Comparison of ENCODE assay signal across 13 mouse cellular contexts in genomic region chr10:45473143-45473484, GRCm38 (mm10). TPM values are rescaled to one million over a fixed set of nuclear protein-coding genes. Genes with fewer than 3 reads are reported as not detected.
DNase-seq lines count a peak whose midpoint lies in the region; ATAC-seq and TF ChIP-seq lines count a peak whose summit lies in the region.
"Had no signal": no experiment of that assay in that cellular context is flagged by ENCODE, and none has a peak within 500 bp of the region (broad histone marks: within the 10 kb centered on the region; RNA-seq: fewer than 3 reads in every experiment).

No protein-coding gene starts in this region.

- peaks cover 9% of the 10 kb centered on the region for H3K4me1 ChIP-seq in heart, embryonic 11.5 days (ENCODE audit: control insufficient read depth, insufficient read depth, low read length)
- H3K4me1 ChIP-seq in heart, adult 2 months (ENCODE audit: control insufficient read depth, insufficient read depth, low read length) = no peaks in the 10 kb centered on the region
- H3K4me1 ChIP-seq in CH12.LX (ENCODE audit: control insufficient read depth in 1 of 2, insufficient read depth in 2 of 2) = no peaks in the 10 kb centered on the region
- peaks cover 44% of the 10 kb centered on the region for H3K4me1 ChIP-seq in liver, embryonic 12.5 days

- dilution Hi-C loops in CH12.LX (cut with MboI; ENCODE audit: extremely low pct_ligation_motif_present, extremely low pct_unique_long_range_greater_than_20kb, low sequenced_read_pairs) = no loop called here

- no peak for TF ChIP-seq RAD21 in CH12.LX (IDR thresholded peaks at IDR 0.05; ENCODE audit: low read depth, low read length)

- H3K9ac ChIP-seq in heart, embryonic 11.5 days (ENCODE audit: low read depth, low read length) = peak overlapping the region; percentile 58; the same call in 1 of the 2 replicates
- H3K9ac ChIP-seq in heart, adult 2 months (ENCODE audit: low read depth, low read length) = no peak overlapping the region
- H3K9ac ChIP-seq in CH12.LX (ENCODE audit: insufficient read depth, low read depth) = no peak overlapping the region
- H3K9ac ChIP-seq in liver, embryonic 12.5 days = peak overlapping the region; percentile 71; the same call in 1 of the 2 replicates

- intact Hi-C loops in heart, adult 2 months (cut with DNase I) = no loop called here

- H3K27ac ChIP-seq in heart, embryonic 11.5 days (ENCODE audit: low read depth, low read length) = peak overlapping the region; percentile 71
- no peak overlapping the region for H3K27ac ChIP-seq in heart, adult 2 months
- H3K27ac ChIP-seq in CH12.LX (ENCODE audit: insufficient read depth, low read depth) = no peak overlapping the region
- H3K27ac ChIP-seq in liver, embryonic 12.5 days = peak overlapping the region; percentile 68
- H3K27ac ChIP-seq: gastrocnemius, adult 2 months had no signal

- peak overlapping the region; percentile 81 for H3K4me2 ChIP-seq in heart, embryonic 11.5 days
- peak overlapping the region; percentile 59 for H3K4me2 ChIP-seq in CH12.LX (ENCODE audit: insufficient read depth, low read depth, poor library complexity, severe bottlenecking)
- H3K4me2 ChIP-seq in liver, embryonic 12.5 days = peak overlapping the region; percentile 81

- DNase-seq in heart, adult 2 months = no peak
- DNase-seq in CH12.LX (ENCODE audit: extremely low read depth) = no peak
- DNase-seq in embryo, embryonic 9.5 days (ENCODE audit: extremely low spot score) = peak; percentile 54
- DNase-seq in layer of hippocampus, adult 9-10 months (ENCODE audit: low spot score) = no peak
- no peak for DNase-seq in kidney, adult 11 months
- no peak for DNase-seq in right cerebral cortex, adult 2 months (ENCODE audit: low spot score in 2 of 2)
- DNase-seq: adrenal gland, postnatal 10 days; cerebellum, postnatal 36 days; gastrocnemius, adult 2 months; kidney, adult 2 months had no signal

- no peak for TF ChIP-seq EP300 in heart, adult 2 months (IDR thresholded peaks at IDR 0.05; ENCODE audit: insufficient read depth, low read depth, low read length)
- no peak for TF ChIP-seq EP300 in CH12.LX (IDR thresholded peaks at IDR 0.05; ENCODE audit: low read length)

- WGBS in heart, embryonic 11.5 days (ENCODE audit: insufficient replicate concordance) = under 1% methylated on average over 5 of the region's 5 CpGs
- WGBS in heart, adult 2 months = 25% methylated on average over 5 of the region's 5 CpGs
- 10% methylated on average over 5 of the region's 5 CpGs for WGBS in liver, embryonic 12.5 days (ENCODE audit: insufficient replicate concordance)

- in situ Hi-C loops in CH12.LX (cut with MboI; ENCODE audit: low pct_ligation_motif_present, low pct_unique_long_range_greater_than_20kb, low sequenced_read_pairs) = no loop called here

- TF ChIP-seq CTCF in heart, adult 2 months (IDR thresholded peaks at IDR 0.05) = no peak
- TF ChIP-seq CTCF in CH12.LX (conservative IDR thresholded peaks at IDR 0.05 in 1 of 2, IDR thresholded peaks at IDR 0.05 in 1 of 2; ENCODE audit: low read depth in 2 of 2, low read length in 2 of 2) = no peak

- H3K4me3 ChIP-seq in heart, embryonic 11.5 days (ENCODE audit: low read depth, low read length) = peak overlapping the region; percentile 56
- no peak overlapping the region for H3K4me3 ChIP-seq in heart, adult 2 months
- no peak overlapping the region for H3K4me3 ChIP-seq in CH12.LX (replicated peaks in 1 of 3; ENCODE audit: low read depth in 2 of 3, low read length in 2 of 3, poor library complexity in 1 of 3)
- H3K4me3 ChIP-seq in liver, embryonic 12.5 days = peak overlapping the region; percentile 59
- H3K4me3 ChIP-seq: gastrocnemius, adult 2 months had no signal

- ATAC-seq in heart, embryonic 11.5 days (replicated peaks; ENCODE audit: insufficient number of reproducible peaks, low FRiP score, low TSS enrichment) = no peak
- ATAC-seq in liver, embryonic 12.5 days = no peak

- H3K9me3 ChIP-seq in heart, embryonic 11.5 days (replicated peaks; ENCODE audit: control insufficient read depth, low read length) = no peaks in the 10 kb centered on the region
- no peaks in the 10 kb centered on the region for H3K9me3 ChIP-seq in CH12.LX (replicated peaks; ENCODE audit: low read length)
- no peaks in the 10 kb centered on the region for H3K9me3 ChIP-seq in liver, embryonic 12.5 days (replicated peaks)

- no peaks in the 10 kb centered on the region for H3K36me3 ChIP-seq in heart, embryonic 11.5 days (ENCODE audit: control insufficient read depth, insufficient read depth, low read length)
- H3K36me3 ChIP-seq in heart, adult 2 months (ENCODE audit: control insufficient read depth, insufficient read depth, low read length) = no peaks in the 10 kb centered on the region
- H3K36me3 ChIP-seq in CH12.LX (replicated peaks in 1 of 2; ENCODE audit: control insufficient read depth in 1 of 2, insufficient read depth in 1 of 2, low read length in 1 of 2) = no peaks in the 10 kb centered on the region
- no peaks in the 10 kb centered on the region for H3K36me3 ChIP-seq in liver, embryonic 12.5 days

- H3K79me2 ChIP-seq in heart, adult 2 months (replicated peaks; ENCODE audit: control insufficient read depth, insufficient read depth, low read length) = no peaks in the 10 kb centered on the region
- 0 out of 2 replicates have a peak, but pooled peaks cover 4% of the 10 kb centered on the region for H3K79me2 ChIP-seq in CH12.LX (replicated peaks; ENCODE audit: control insufficient read depth, extremely low read depth, insufficient read depth, poor library complexity, severe bottlenecking)

- no peak for TF ChIP-seq POLR2A in heart, adult 2 months (IDR thresholded peaks at IDR 0.05; ENCODE audit: insufficient read depth, low read depth, low read length)
- no peak for TF ChIP-seq POLR2A in CH12.LX (IDR thresholded peaks at IDR 0.05; ENCODE audit: low read depth, low read length)

- H3K27me3 ChIP-seq in heart, embryonic 11.5 days (ENCODE audit: control insufficient read depth, insufficient read depth, low read length) = no peaks in the 10 kb centered on the region
- H3K27me3 ChIP-seq in heart, adult 2 months (ENCODE audit: control insufficient read depth, insufficient read depth, low read length) = peaks cover 6% of the 10 kb centered on the region
- no peaks in the 10 kb centered on the region for H3K27me3 ChIP-seq in CH12.LX (replicated peaks)
- no peaks in the 10 kb centered on the region for H3K27me3 ChIP-seq in liver, embryonic 12.5 days (replicated peaks)

TF ChIP-seq in CH12.LX, 34 proteins besides CTCF, POLR2A, EP300 and RAD21:
- TF ChIP-seq MYC (IDR thresholded peaks at IDR 0.05; ENCODE audit: low read depth, low read length) = no peak
- TF ChIP-seq TCF12 (IDR thresholded peaks at IDR 0.05; ENCODE audit: low read depth, low read length) = no peak
- no peak for TF ChIP-seq MAX (IDR thresholded peaks at IDR 0.05; ENCODE audit: low read length)
- no peak for TF ChIP-seq MAZ (IDR thresholded peaks at IDR 0.05; ENCODE audit: low read depth, low read length)
- no peak for TF ChIP-seq USF1 (IDR thresholded peaks at IDR 0.05; ENCODE audit: low read depth, low read length)
- no peak for TF ChIP-seq BHLHE40 (IDR thresholded peaks at IDR 0.05; ENCODE audit: low read depth, low read length)
- no peak for TF ChIP-seq JUND (conservative IDR thresholded peaks at IDR 0.05; ENCODE audit: low read depth, low read length)
- no peak for TF ChIP-seq GABPA (IDR thresholded peaks at IDR 0.05; ENCODE audit: insufficient replicate concordance, low read depth, low read length)
- TF ChIP-seq ETS1 (conservative IDR thresholded peaks at IDR 0.05; ENCODE audit: low read depth, low read length) = no peak
- TF ChIP-seq NRF1 (IDR thresholded peaks at IDR 0.05; ENCODE audit: low read depth, low read length) = no peak
- TF ChIP-seq TBP (conservative IDR thresholded peaks at IDR 0.05; ENCODE audit: low read depth, low read length) = no peak
- no peak for TF ChIP-seq SIN3A (IDR thresholded peaks at IDR 0.05; ENCODE audit: low read length)
- TF ChIP-seq MXI1 (IDR thresholded peaks at IDR 0.05; ENCODE audit: low read depth, low read length) = no peak
- TF ChIP-seq HCFC1 (IDR thresholded peaks at IDR 0.05; ENCODE audit: low read depth, low read length) = no peak
- TF ChIP-seq POLR2AphosphoS2 (IDR thresholded peaks at IDR 0.05; ENCODE audit: low read depth, low read length) = no peak

RNA-seq across cellular contexts. Expression of gene Lin28b, which starts 13.1 kb away (rescaled TPM):
- polyA plus RNA-seq in heart, embryonic 11.5 days (2014; fragmentation: Nextera tagmentation; extraction: Ambion mirVana) = 6.1 and 7.3 TPM in 2 replicates
- under 1 TPM in 1 of 2 experiments, not detected in 1; 0.16 TPM for total RNA-seq in heart, adult 2 months (2021)
- 0.06 and 0.09 TPM in 2 replicates for polyA plus RNA-seq in heart, adult 2 months (2012; rRNA removed)
- 11.6 and 11.8 TPM in 2 replicates for total RNA-seq in CH12.LX (2012; rRNA removed)
- 14.1 and 14.9 TPM in 2 replicates for total RNA-seq in CH12.LX (2014; rRNA removed)
- 9.5 and 10.0 TPM in 2 replicates for polyA plus RNA-seq in CH12.LX (2012; ENCODE audit: insufficient read length, low read depth)
- 19.4 and 19.8 TPM in 2 replicates for polyA plus RNA-seq in liver, embryonic 12.5 days (2016; fragmentation: Nextera tagmentation; extraction: Ambion mirVana)
- total RNA-seq: gastrocnemius, adult 2 months; monocyte, adult 5-6 weeks had no signal
- polyA plus RNA-seq: kidney, adult 2 months had no signal

Comparison
In these comparisons a context has a peak if more than half of its experiments do, and no peak if none do; other contexts are left out.
1. H3K27ac ChIP-seq: peak in heart, embryonic 11.5 days (single experiment) and liver, embryonic 12.5 days (single experiment); none in heart, adult 2 months (single experiment) and CH12.LX (single experiment).
2. H3K4me3 ChIP-seq: peak in heart, embryonic 11.5 days (single experiment) and liver, embryonic 12.5 days (single experiment); none in heart, adult 2 months (single experiment) and CH12.LX (0 of 3).
3. H3K9ac ChIP-seq: peak in heart, embryonic 11.5 days (single experiment) and liver, embryonic 12.5 days (single experiment); none in heart, adult 2 months (single experiment) and CH12.LX (single experiment).
4. Peak in every context shown above with its lines, with median percentiles within 50 percentile points of each other: H3K4me2 ChIP-seq.